Mouse (Mus musculus) CH12.LX (cell line): ENCODE data around the gene Slc35c2. TPM values are rescaled to one million over a fixed set of nuclear protein-coding genes. Genes with fewer than 3 reads are reported as not detected.
A peak's percentile ranks its signal among the peaks of the same experiment; 100 is the strongest.

ENCODE experiments used
- DNase-seq: peaks from one replicate; pipeline ENCODE4 v3.0.0-alpha.2; 2013; ENCODE audit errors: extremely low read depth
- H3K27ac ChIP-seq: 2 replicates; pipeline ENCODE4 v1.5.1; 2012; ENCODE audit warnings: low read depth, mild to moderate bottlenecking, control low read depth, moderate library complexity; ENCODE audit not compliant: insufficient read depth
- H3K27me3 ChIP-seq: replicated peaks from 2 replicates; pipeline ENCODE3; 2012; ENCODE audit warnings: inconsistent platforms
- H3K36me3 ChIP-seq, 2 experiments: replicated peaks in 1 of 2; 2 replicates each; pipeline versions ENCODE3 to v1.6.1; 2012; ENCODE audit warnings: inconsistent platforms in 1 of 2, low read length in 1 of 2, mild to moderate bottlenecking in 1 of 2, mixed read lengths in 1 of 2, moderate library complexity in 1 of 2; ENCODE audit not compliant: control insufficient read depth in 1 of 2, insufficient read depth in 1 of 2
- H3K4me1 ChIP-seq, 2 experiments: 2 replicates each; pipeline ENCODE4 v1.6.1; 2012; ENCODE audit warnings: inconsistent platforms in 1 of 2, moderate library complexity in 1 of 2; ENCODE audit not compliant: insufficient read depth in 2 of 2, control insufficient read depth in 1 of 2
- H3K4me2 ChIP-seq: 2 replicates; pipeline ENCODE4 v1.6.1; 2012; ENCODE audit warnings: low read depth, mild to moderate bottlenecking, control low read depth; ENCODE audit not compliant: poor library complexity, insufficient read depth, severe bottlenecking
- H3K4me3 ChIP-seq, 3 experiments: fragments of 150-350 bp in 1 of 3; sonication (generic) in 1 of 3; replicated peaks in 1 of 3; 2 replicates each; pipeline versions ENCODE3 to v1.5.1; 2011 to 2012; ENCODE audit warnings: low read depth in 2 of 3, low read length in 2 of 3, mild to moderate bottlenecking in 2 of 3, moderate library complexity in 2 of 3, control low read depth in 1 of 3, improper control_type of control experiment in 1 of 3, inconsistent platforms in 1 of 3, mixed read lengths in 1 of 3; ENCODE audit not compliant: poor library complexity in 1 of 3
- H3K79me2 ChIP-seq: replicated peaks from 2 replicates; pipeline ENCODE4 v1.6.1; 2012; ENCODE audit warnings: mild to moderate bottlenecking, moderate library complexity; ENCODE audit not compliant: control insufficient read depth, poor library complexity, insufficient read depth, severe bottlenecking; ENCODE audit errors: extremely low read depth
- H3K9ac ChIP-seq: 2 replicates; pipeline ENCODE4 v1.6.1; 2012; ENCODE audit warnings: low read depth, mild to moderate bottlenecking, control low read depth, moderate library complexity; ENCODE audit not compliant: insufficient read depth
- H3K9me3 ChIP-seq: replicated peaks from 2 replicates; pipeline ENCODE3; 2012; ENCODE audit warnings: low read length, inconsistent platforms, mixed read lengths
- BHLHE40 ChIP-seq: IDR thresholded peaks from 2 replicates; pipeline ENCODE4 v1.6.1; 2011; ENCODE audit warnings: mild to moderate bottlenecking, low read depth, low read length, improper control_type of control experiment
- ELF1 ChIP-seq: IDR thresholded peaks from 2 replicates; pipeline ENCODE4 v1.6.1; 2014; ENCODE audit warnings: low read depth, mild to moderate bottlenecking, inconsistent platforms, low read length, improper control_type of control experiment
- EP300 ChIP-seq: IDR thresholded peaks from 2 replicates; pipeline ENCODE4 v1.6.1; 2011; ENCODE audit warnings: low read length, improper control_type of control experiment
- ETS1 ChIP-seq: conservative IDR thresholded peaks from 2 replicates; pipeline ENCODE4 v1.6.1; 2012; ENCODE audit warnings: low read depth, mild to moderate bottlenecking, inconsistent platforms, low read length, improper control_type of control experiment, moderate library complexity
- HCFC1 ChIP-seq: IDR thresholded peaks from 2 replicates; pipeline ENCODE4 v1.6.1; 2012; ENCODE audit warnings: low read depth, mild to moderate bottlenecking, inconsistent platforms, low read length, improper control_type of control experiment
- IRF4 ChIP-seq: IDR thresholded peaks from 2 replicates; pipeline ENCODE4 v1.6.1; 2014; ENCODE audit warnings: low read depth, mild to moderate bottlenecking, inconsistent platforms, low read length, improper control_type of control experiment
- JUN ChIP-seq: IDR thresholded peaks from 2 replicates; pipeline ENCODE4 v1.6.1; 2011; ENCODE audit warnings: low read depth, mild to moderate bottlenecking, low read length, improper control_type of control experiment, moderate library complexity; ENCODE audit not compliant: insufficient read depth
- MEF2A ChIP-seq: IDR thresholded peaks from 2 replicates; pipeline ENCODE4 v1.6.1; 2014; ENCODE audit warnings: low read depth, mild to moderate bottlenecking, inconsistent platforms, low read length, improper control_type of control experiment, borderline replicate concordance
- NELFE ChIP-seq: IDR thresholded peaks from 2 replicates; pipeline ENCODE4 v1.6.1; 2011; ENCODE audit warnings: low read depth, low read length, improper control_type of control experiment
- POLR2A ChIP-seq: IDR thresholded peaks from 2 replicates; pipeline ENCODE4 v1.6.1; 2011; ENCODE audit warnings: low read depth, mild to moderate bottlenecking, improper control_type of control experiment, low read length
- RAD21 ChIP-seq: IDR thresholded peaks from 2 replicates; pipeline ENCODE4 v1.6.1; 2011; ENCODE audit warnings: low read depth, mild to moderate bottlenecking, low read length, improper control_type of control experiment, moderate library complexity
- SIN3A ChIP-seq: IDR thresholded peaks from 2 replicates; pipeline ENCODE4 v1.6.1; 2012; ENCODE audit warnings: low read length, improper control_type of control experiment, inconsistent platforms
- USF1 ChIP-seq: IDR thresholded peaks from 2 replicates; pipeline ENCODE4 v1.6.1; 2014; ENCODE audit warnings: low read depth, mild to moderate bottlenecking, inconsistent platforms, low read length, improper control_type of control experiment
- ZKSCAN1 ChIP-seq: IDR thresholded peaks from 2 replicates; pipeline ENCODE4 v1.6.1; 2012; ENCODE audit warnings: low read depth, inconsistent platforms, low read length, improper control_type of control experiment, borderline replicate concordance
- dilution Hi-C: fragments of 300-500 bp; cut with MboI; formaldehyde crosslinking; loops from 2 replicates; pipeline ENCODE4 v1.14.3; 2020; ENCODE audit warnings: low sequenced_read_pairs; ENCODE audit not compliant: extremely low pct_unique_long_range_greater_than_20kb, extremely low pct_ligation_motif_present
- in situ Hi-C: fragments of 300-500 bp; cut with MboI; formaldehyde crosslinking; loops from 3 replicates; pipeline ENCODE4 v1.14.3; 2019; ENCODE audit warnings: low sequenced_read_pairs, low pct_ligation_motif_present, low pct_unique_long_range_greater_than_20kb, mixed read lengths
- polyA plus RNA-seq: library from polyadenylated mRNA; unstranded; fragments of >175 nt; gene quantifications from 2 replicates; pipeline ENCODE4 v1.2.1, GENCODE M21; 2012; ENCODE audit warnings: low read depth; ENCODE audit not compliant: insufficient read length
- total RNA-seq, 2 experiments: library from RNA; depleted of rRNA; stranded (reverse); fragments of 300-350 nt in 1 of 2; fragments of >200 nt in 1 of 2; gene quantifications; 2 replicates each; pipeline ENCODE4 v1.2.3; 2012 to 2014

Slc35c2 gene
- total and polyA plus RNA-seq, 3 experiments: 45.5 to 57.8 (median 55.3) TPM

GRCm38 (mm10) chr2:165286361-165287201 lies 1.1 kb downstream of the Slc35c2 start:
- Histone ChIP-seq H3K4me3 (peak overlapping the region; percentile 73 to 89 (median 73)), H3K9ac (peak overlapping the region; percentile 64), H3K79me2 (no peaks in the 10 kb centered on the region), H3K27me3 (no peaks in the 10 kb centered on the region), H3K4me1 (peaks cover 22 to 29% of the 10 kb centered on the region in 2 experiments), H3K27ac (no peak overlapping the region), H3K36me3 (peaks cover 22 to 61% of the 10 kb centered on the region in 2 experiments), H3K4me2 (peak overlapping the region; percentile 76), H3K9me3 (no peaks in the 10 kb centered on the region)
- DNase-seq: peak; percentile 73
- dilution Hi-C loops (no loop called here), in situ Hi-C loops (loop anchor here (10.0 kb wide), 1 partner anchor 332 kb away; no protein-coding TSS in a partner anchor)
- TF ChIP-seq SIN3A: peak; percentile 43; the same call in 1 of the 2 replicates
- TF ChIP-seq BHLHE40: no peak
- no peak for TF ChIP-seq MEF2A
- peak; percentile 25; the same call in 1 of the 2 replicates for TF ChIP-seq EP300
- no peak for TF ChIP-seq HCFC1
- TF ChIP-seq ETS1: peak; percentile 17
- peak; percentile 46; the same call in 1 of the 2 replicates for TF ChIP-seq POLR2A
- TF ChIP-seq IRF4: 0 out of 2 replicates have a peak, but pooled peaks have one; percentile 12
- TF ChIP-seq ELF1: 0 out of 2 replicates have a peak, but pooled peaks have one; percentile 14

DNA sequence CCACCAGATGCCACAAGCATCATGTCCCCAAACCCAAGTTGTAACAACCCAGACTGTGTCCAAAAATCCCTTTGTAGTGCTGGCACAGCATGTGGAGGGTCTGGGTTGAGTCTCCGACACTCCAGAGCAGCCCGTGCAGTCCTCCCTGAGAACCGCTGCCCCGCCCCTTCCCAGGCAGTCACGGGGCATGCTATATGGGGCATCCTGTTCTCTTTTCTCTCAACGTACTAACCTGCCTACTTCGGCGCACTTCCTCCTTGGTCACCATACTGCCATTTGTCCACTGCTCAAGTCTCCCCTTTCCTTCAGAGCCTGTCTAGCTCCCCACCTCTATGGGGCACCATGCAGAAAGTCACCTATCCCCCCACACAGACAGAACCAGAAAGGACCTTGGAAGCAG lies 2.0 kb downstream of the Slc35c2 start:
- peaks cover 29 to 62% of the 10 kb centered on the region in 2 experiments for H3K36me3 ChIP-seq
- dilution Hi-C loops: no loop called here
- no peak overlapping the region for H3K27ac ChIP-seq
- no peak for TF ChIP-seq RAD21
- H3K4me3 ChIP-seq: no peak overlapping the region
- no peak overlapping the region for H3K4me2 ChIP-seq
- no peak for DNase-seq
- H3K9me3 ChIP-seq: no peaks in the 10 kb centered on the region
- H3K79me2 ChIP-seq: no peaks in the 10 kb centered on the region
- no peak overlapping the region for H3K9ac ChIP-seq
- H3K4me1 ChIP-seq: peaks cover 22 to 29% of the 10 kb centered on the region in 2 experiments
- in situ Hi-C loops: loop anchor here (10.0 kb wide), 1 partner anchor 331 kb away; no protein-coding TSS in a partner anchor
- H3K27me3 ChIP-seq: no peaks in the 10 kb centered on the region

DNA sequence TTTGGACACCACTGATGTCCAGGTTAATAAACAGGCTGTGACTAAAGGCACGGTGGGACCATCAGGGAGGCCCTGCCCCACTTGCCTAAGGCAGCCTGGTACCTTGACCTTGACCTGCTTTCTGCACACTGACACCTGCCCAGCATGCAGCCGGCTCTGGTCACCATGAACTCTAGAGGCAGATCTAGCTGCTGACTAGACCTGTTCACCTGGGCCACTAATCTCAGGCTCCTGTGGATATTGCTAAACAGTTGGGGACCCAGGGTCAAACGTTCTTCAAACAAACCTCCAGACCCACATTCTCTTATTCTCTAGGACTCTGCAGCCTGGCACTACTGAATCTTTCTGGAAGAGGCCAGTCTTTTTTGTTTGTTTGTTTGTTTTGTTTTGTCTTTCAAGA lies 2.6 kb downstream of the Slc35c2 start:
- H3K9me3 ChIP-seq: no peaks in the 10 kb centered on the region
- H3K27ac ChIP-seq: no peak overlapping the region
- H3K27me3 ChIP-seq: no peaks in the 10 kb centered on the region
- H3K36me3 ChIP-seq: peaks cover 34 to 63% of the 10 kb centered on the region in 2 experiments
- no peak overlapping the region for H3K4me2 ChIP-seq
- TF ChIP-seq ZKSCAN1: no peak
- TF ChIP-seq ETS1: no peak
- TF ChIP-seq JUN: no peak
- no peak for TF ChIP-seq NELFE
- TF ChIP-seq USF1: no peak
- TF ChIP-seq, all 38 proteins: peak for 0
- H3K79me2 ChIP-seq: no peaks in the 10 kb centered on the region
- dilution Hi-C loops (no loop called here), in situ Hi-C loops (loop anchor here (10.0 kb wide), 1 partner anchor 330 kb away; no protein-coding TSS in a partner anchor)
- H3K4me3 ChIP-seq: no peak overlapping the region
- no peak for DNase-seq
- peaks cover 22 to 29% of the 10 kb centered on the region in 2 experiments for H3K4me1 ChIP-seq
- H3K9ac ChIP-seq: no peak overlapping the region
